8 mouse cellular contexts compared by ENCODE assay signal in genomic region chr1:75125418-75125817, GRCm38 (mm10). TPM values are rescaled to one million over a fixed set of nuclear protein-coding genes. Genes with fewer than 3 reads are reported as not detected.
DNase-seq lines count a peak whose midpoint lies in the region; ATAC-seq and TF ChIP-seq lines count a peak whose summit lies in the region.

No protein-coding gene starts in this region.

- peak overlapping the region; percentile 69; the same call in 1 of the 2 replicates for H3K4me3 ChIP-seq in kidney, adult 2 months (ENCODE audit: insufficient read depth, low read depth, low read length)
- H3K4me3 ChIP-seq in cortical plate, adult 2 months (ENCODE audit: insufficient read depth, low read length), result peak overlapping the region; percentile 75
- peak overlapping the region; percentile 50 for H3K4me3 ChIP-seq in intestine, embryonic 14.5 days (ENCODE audit: low read depth, low read length)
- H3K4me3 ChIP-seq in midbrain, postnatal 0 days (ENCODE audit: low read depth, low read length), result peak overlapping the region; percentile 61

- H3K9ac ChIP-seq in intestine, embryonic 14.5 days (ENCODE audit: low read length), result peak overlapping the region; percentile 44; the same call in 1 of the 2 replicates
- H3K9ac ChIP-seq in midbrain, postnatal 0 days (replicated peaks; ENCODE audit: low read length, poor library complexity, severe bottlenecking), result peak overlapping the region; percentile 66; the same call in 1 of the 2 replicates

- no peaks in the 10 kb centered on the region for H3K9me3 ChIP-seq in intestine, embryonic 14.5 days (ENCODE audit: control insufficient read depth, low read length)
- no peaks in the 10 kb centered on the region for H3K9me3 ChIP-seq in midbrain, postnatal 0 days (ENCODE audit: low read length)

- peak overlapping the region; percentile 98 for H3K27ac ChIP-seq in kidney, adult 2 months (ENCODE audit: insufficient read depth, low read depth, low read length)
- 0 out of 2 replicates have a peak overlapping the region, but pooled peaks have one; percentile 28 for H3K27ac ChIP-seq in cortical plate, adult 2 months (ENCODE audit: insufficient read depth, low read length)
- peak overlapping the region; percentile 95; the same call in 1 of the 2 replicates for H3K27ac ChIP-seq in intestine, embryonic 14.5 days (ENCODE audit: low read depth)
- H3K27ac ChIP-seq in midbrain, postnatal 0 days (ENCODE audit: low read depth, low read length), result peak overlapping the region; percentile 82

- H3K4me2 ChIP-seq in intestine, embryonic 14.5 days (ENCODE audit: low read length), result peak overlapping the region; percentile 46
- peak overlapping the region; percentile 50 for H3K4me2 ChIP-seq in midbrain, postnatal 0 days (ENCODE audit: low read depth, low read length, poor library complexity, severe bottlenecking)

- H3K27me3 ChIP-seq in kidney, adult 2 months (replicated peaks; ENCODE audit: control insufficient read depth, insufficient read depth, low read length), result no peaks in the 10 kb centered on the region
- no peaks in the 10 kb centered on the region for H3K27me3 ChIP-seq in intestine, embryonic 14.5 days (replicated peaks; ENCODE audit: control insufficient read depth, insufficient read depth, low read length)
- no peaks in the 10 kb centered on the region for H3K27me3 ChIP-seq in midbrain, postnatal 0 days (ENCODE audit: insufficient read depth, low read length)

- H3K36me3 ChIP-seq in kidney, adult 2 months (ENCODE audit: control insufficient read depth, insufficient read depth, low read length), result no peaks in the 10 kb centered on the region
- no peaks in the 10 kb centered on the region for H3K36me3 ChIP-seq in intestine, embryonic 14.5 days (ENCODE audit: control insufficient read depth, insufficient read depth, low read length)
- no peaks in the 10 kb centered on the region for H3K36me3 ChIP-seq in midbrain, postnatal 0 days (ENCODE audit: insufficient read depth, low read length)

- ATAC-seq in intestine, embryonic 14.5 days (replicated peaks; ENCODE audit: low FRiP score, low TSS enrichment, low read depth), result peak; percentile 5; the same call in 1 of the 2 replicates
- no peak for ATAC-seq in midbrain, postnatal 0 days (ENCODE audit: low FRiP score)
- ATAC-seq in megakaryocyte progenitor cell, adult 5-6 weeks (replicated peaks; ENCODE audit: poor library complexity), result no peak

- TF ChIP-seq POLR2A in kidney, adult 2 months (IDR thresholded peaks at IDR 0.05; ENCODE audit: low read depth, low read length), result no peak
- TF ChIP-seq POLR2A in cortical plate, adult 2 months (IDR thresholded peaks at IDR 0.05; ENCODE audit: extremely low read depth, insufficient read depth, low read length), result no peak

- TF ChIP-seq CTCF in kidney, adult 2 months (conservative IDR thresholded peaks at IDR 0.05; ENCODE audit: insufficient read depth, insufficient read length, low read depth, low read length), result no peak
- TF ChIP-seq CTCF in cortical plate, adult 2 months (IDR thresholded peaks at IDR 0.05; ENCODE audit: extremely low read depth, insufficient read depth, low read length), result no peak
- TF ChIP-seq CTCF in midbrain, postnatal 0 days (IDR thresholded peaks at IDR 0.05), result no peak

- no peak for DNase-seq in kidney, adult 2 months
- DNase-seq in kidney, postnatal 25 days, result no peak
- peak; percentile 53 for DNase-seq in intestine, embryonic 14.5 days (ENCODE audit: low spot score)
- DNase-seq in midbrain, postnatal 0 days (ENCODE audit: low spot score), result no peak
- no peak for DNase-seq in urinary bladder, adult 18-20 months (ENCODE audit: low spot score in 2 of 2)
- no peak for DNase-seq in spleen, adult 18-20 months

- 37% methylated on average over 5 of the region's 5 CpGs for whole genome bisulfite sequencing in kidney, adult 2 months
- WGBS in intestine, embryonic 14.5 days, result 32% methylated on average over 5 of the region's 5 CpGs
- 34% methylated on average over 5 of the region's 5 CpGs for WGBS in midbrain, postnatal 0 days

- peaks cover 4% of the 10 kb centered on the region for H3K4me1 ChIP-seq in kidney, adult 2 months (ENCODE audit: control insufficient read depth, insufficient read depth, low read length)
- peaks cover 1% of the 10 kb centered on the region; the same call in 1 of the 2 replicates for H3K4me1 ChIP-seq in cortical plate, adult 2 months (ENCODE audit: control insufficient read depth, insufficient read depth, low read length)
- no peaks in the 10 kb centered on the region; the same call in 1 of the 2 replicates for H3K4me1 ChIP-seq in intestine, embryonic 14.5 days (replicated peaks; ENCODE audit: control insufficient read depth, insufficient read depth, low read length)
- no peaks in the 10 kb centered on the region for H3K4me1 ChIP-seq in midbrain, postnatal 0 days (ENCODE audit: insufficient read depth, low read length)

RNA-seq across cellular contexts. Expression of gene Nhej1, which starts 0.4 kb away (rescaled TPM):
- polyA plus RNA-seq in kidney, adult 2 months (2012; rRNA removed), result 2.9 and 4.2 TPM in 2 replicates
- polyA plus RNA-seq in cortical plate, adult 2 months (2012; rRNA removed), result 2.0 and 2.2 TPM in 2 replicates
- polyA plus RNA-seq in intestine, embryonic 14.5 days (2014; fragmentation: Nextera tagmentation; extraction: Ambion mirVana), result 8.3 and 10.5 TPM in 2 replicates
- total RNA-seq in midbrain, postnatal 0 days (2014; rRNA removed), result 1.8 and 2.4 TPM in 2 replicates
- 2.9 and 3.4 TPM in 2 replicates for polyA plus RNA-seq in midbrain, postnatal 0 days (2015; fragmentation: Nextera tagmentation; extraction: Ambion mirVana)
- 9.3 and 11.1 TPM in 2 replicates for total RNA-seq in megakaryocyte progenitor cell, adult 5-6 weeks (2015)
- total RNA-seq in megakaryocyte progenitor cell, adult 5-6 weeks (2017), result 10.4 and 12.6 TPM in 2 replicates

RNA-seq across cellular contexts. Expression of gene Slc23a3, which starts 8.3 kb away (rescaled TPM):
- polyA plus RNA-seq in kidney, adult 2 months (2012; rRNA removed), result 12.8 and 25.2 TPM in 2 replicates
- 1.7 and 1.9 TPM in 2 replicates for polyA plus RNA-seq in cortical plate, adult 2 months (2012; rRNA removed)
- polyA plus RNA-seq in intestine, embryonic 14.5 days (2014; fragmentation: Nextera tagmentation; extraction: Ambion mirVana), result 1.4 and 1.8 TPM in 2 replicates
- not detected in 2 replicates for total RNA-seq in midbrain, postnatal 0 days (2014; rRNA removed)
- polyA plus RNA-seq in midbrain, postnatal 0 days (2015; fragmentation: Nextera tagmentation; extraction: Ambion mirVana), result not detected in 2 replicates
- 0.15 and 0.44 TPM in 2 replicates for total RNA-seq in megakaryocyte progenitor cell, adult 5-6 weeks (2015)
- not detected in 2 replicates for total RNA-seq in megakaryocyte progenitor cell, adult 5-6 weeks (2017)

RNA-seq across cellular contexts. Expression of gene Cnppd1, which starts 17.1 kb away (rescaled TPM):
- polyA plus RNA-seq in kidney, adult 2 months (2012; rRNA removed), result 67.7 and 70.8 TPM in 2 replicates
- 36.9 TPM in 2 replicates for polyA plus RNA-seq in cortical plate, adult 2 months (2012; rRNA removed)
- polyA plus RNA-seq in intestine, embryonic 14.5 days (2014; fragmentation: Nextera tagmentation; extraction: Ambion mirVana), result 41.6 and 41.7 TPM in 2 replicates
- 50.5 and 51.4 TPM in 2 replicates for total RNA-seq in midbrain, postnatal 0 days (2014; rRNA removed)
- 48.4 and 50.2 TPM in 2 replicates for polyA plus RNA-seq in midbrain, postnatal 0 days (2015; fragmentation: Nextera tagmentation; extraction: Ambion mirVana)
- total RNA-seq in megakaryocyte progenitor cell, adult 5-6 weeks (2015), result 16.8 and 17.2 TPM in 2 replicates
- 40.3 and 52.9 TPM in 2 replicates for total RNA-seq in megakaryocyte progenitor cell, adult 5-6 weeks (2017)

RNA-seq across cellular contexts. Expression of gene Retreg2, which starts 17.2 kb away (rescaled TPM):
- 225 and 237 TPM in 2 replicates for polyA plus RNA-seq in kidney, adult 2 months (2012; rRNA removed)
- polyA plus RNA-seq in cortical plate, adult 2 months (2012; rRNA removed), result 227 and 233 TPM in 2 replicates
- 50.1 and 51.1 TPM in 2 replicates for polyA plus RNA-seq in intestine, embryonic 14.5 days (2014; fragmentation: Nextera tagmentation; extraction: Ambion mirVana)
- 220 and 228 TPM in 2 replicates for total RNA-seq in midbrain, postnatal 0 days (2014; rRNA removed)
- 145 TPM in 2 replicates for polyA plus RNA-seq in midbrain, postnatal 0 days (2015; fragmentation: Nextera tagmentation; extraction: Ambion mirVana)
- total RNA-seq in megakaryocyte progenitor cell, adult 5-6 weeks (2015), result 40.8 and 47.4 TPM in 2 replicates
- total RNA-seq in megakaryocyte progenitor cell, adult 5-6 weeks (2017), result 42.3 and 50.2 TPM in 2 replicates

RNA-seq across cellular contexts. Expression of gene Zfand2b, which starts 43.0 kb away (rescaled TPM):
- 61.6 and 73.7 TPM in 2 replicates for polyA plus RNA-seq in kidney, adult 2 months (2012; rRNA removed)
- polyA plus RNA-seq in cortical plate, adult 2 months (2012; rRNA removed), result 64.3 and 64.9 TPM in 2 replicates
- polyA plus RNA-seq in intestine, embryonic 14.5 days (2014; fragmentation: Nextera tagmentation; extraction: Ambion mirVana), result 36.5 and 38.8 TPM in 2 replicates
- total RNA-seq in midbrain, postnatal 0 days (2014; rRNA removed), result 28.5 and 38.4 TPM in 2 replicates
- 41.1 and 42.5 TPM in 2 replicates for polyA plus RNA-seq in midbrain, postnatal 0 days (2015; fragmentation: Nextera tagmentation; extraction: Ambion mirVana)
- 20.2 and 21.5 TPM in 2 replicates for total RNA-seq in megakaryocyte progenitor cell, adult 5-6 weeks (2015)
- total RNA-seq in megakaryocyte progenitor cell, adult 5-6 weeks (2017), result 24.4 and 24.7 TPM in 2 replicates

Comparison
In these comparisons a context has a peak if more than half of its experiments do, and no peak if none do; other contexts are left out.
1. H3K27ac ChIP-seq: peak in every context shown above with its lines; median percentile 98 in kidney, adult 2 months; 95 in intestine, embryonic 14.5 days; 82 in midbrain, postnatal 0 days; 28 in cortical plate, adult 2 months.